Mouse (Mus musculus) hindbrain, postnatal 0 days (tissue): ENCODE measurements around the gene Serpinb7. TPM values are rescaled to one million over a fixed set of nuclear protein-coding genes. Genes with fewer than 3 reads are reported as not detected.

Source experiments
- ATAC-seq: fragments of 200-750 bp; cut with Nextera tagmentation; 2 replicates; pipeline ENCODE4 v1.8.0; 2017; ENCODE audit warnings: mild to moderate bottlenecking, moderate TSS enrichment, moderate library complexity
- DNase-seq: peaks from one replicate; pipeline ENCODE4 v3.0.0-alpha.2; 2015; ENCODE audit warnings: low spot score
- H3K27ac ChIP-seq: fragments of 300-500 bp; sonication (generic); 2 replicates; pipeline ENCODE4 v1.5.1; 2014; ENCODE audit warnings: mild to moderate bottlenecking
- H3K27me3 ChIP-seq: fragments of 300-500 bp; sonication (generic); 2 replicates; pipeline ENCODE4 v1.6.1; 2014; ENCODE audit warnings: low read length, mixed read lengths; ENCODE audit not compliant: insufficient read depth
- H3K36me3 ChIP-seq: fragments of 300-500 bp; sonication (generic); 2 replicates; pipeline ENCODE4 v1.6.1; 2014; ENCODE audit warnings: low read length, mixed read lengths; ENCODE audit not compliant: insufficient read depth
- H3K4me1 ChIP-seq: fragments of 300-500 bp; sonication (generic); 2 replicates; pipeline ENCODE4 v1.6.1; 2014; ENCODE audit warnings: antibody characterized with exemption, low read length, mixed read lengths; ENCODE audit not compliant: insufficient read depth
- H3K4me2 ChIP-seq: fragments of 300-500 bp; sonication (generic); 2 replicates; pipeline ENCODE4 v1.6.1; 2014; ENCODE audit warnings: low read depth, mild to moderate bottlenecking, low read length, moderate library complexity, mixed read lengths
- H3K4me3 ChIP-seq: fragments of 300-500 bp; sonication (generic); 2 replicates; pipeline ENCODE4 v1.5.1; 2014; ENCODE audit warnings: low read length
- H3K9ac ChIP-seq: fragments of 300-500 bp; sonication (generic); replicated peaks from 2 replicates; pipeline ENCODE4 v1.6.1; 2014; ENCODE audit warnings: mild to moderate bottlenecking, low read length, moderate library complexity, mixed read lengths
- H3K9me3 ChIP-seq: fragments of 300-500 bp; sonication (generic); 2 replicates; pipeline ENCODE4 v1.6.1; 2016; ENCODE audit warnings: low read length, mixed read lengths
- CTCF ChIP-seq: IDR thresholded peaks from 2 replicates; pipeline ENCODE4 v1.5.1; 2016; ENCODE audit warnings: antibody characterized with exemption, control low read depth, low read depth
- WGBS: fragments of 180-500 bp; shearing (Covaris S2); extraction: QIAGEN DNeasy Blood & Tissue Kit; methylation state at CpG from one replicate; pipeline ENCODE4 v1.1.7; 2014; 5-methylcytosine and 5-hydroxymethylcytosine counted together
- polyA plus RNA-seq: library from polyadenylated mRNA; unstranded; fragments of >200 nt; fragmentation: Nextera tagmentation; extraction: Ambion mirVana; gene quantifications from 2 replicates; pipeline ENCODE4 v1.2.1, GENCODE M21; 2015
- total RNA-seq: library from RNA; depleted of rRNA; stranded (reverse); fragments of >200 nt; gene quantifications from 2 replicates; pipeline ENCODE4 v1.2.3, GENCODE M21; 2014; rRNA removed

The Serpinb7 gene
- total RNA-seq = not detected in 2 replicates
- polyA plus RNA-seq = 0.15 TPM in 1 of 2 replicates, not detected in the other

DNA sequence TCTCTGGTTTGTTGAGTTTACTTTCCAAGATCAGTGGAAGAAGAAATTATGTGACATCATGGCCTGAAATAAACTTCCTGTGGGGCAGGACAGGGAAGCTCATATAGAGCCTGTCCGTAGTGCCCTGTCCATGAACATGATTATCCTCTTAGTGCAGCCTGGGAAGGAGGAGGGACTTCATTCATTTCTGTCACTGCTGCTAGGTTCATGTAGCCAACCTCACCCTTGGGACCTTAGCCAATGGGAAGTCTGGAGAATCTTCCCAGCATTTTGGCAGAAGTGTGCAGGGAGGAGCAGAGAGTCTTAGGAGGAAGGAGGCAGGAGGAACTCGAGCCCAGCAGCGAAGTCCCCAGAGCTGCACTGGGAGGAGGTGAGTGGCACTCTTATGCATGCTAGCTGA, at the start of gene Serpinb7:
Gene Serpinb7, plus strand, starts transcription at position 301 of the 400 bp plus-strand sequence.
- Histone ChIP-seq H3K36me3 (no peaks in the 10 kb centered on the region), H3K27me3 (no peaks in the 10 kb centered on the region), H3K4me2 (no peak within 1 kb of the TSS), H3K27ac (no peak within 1 kb of the TSS), H3K4me3 (no peak within 1 kb of the TSS), H3K4me1 (no peaks in the 10 kb centered on the region), H3K9me3 (no peaks in the 10 kb centered on the region), H3K9ac (no peak within 1 kb of the TSS)
- DNase-seq = no peak
- 83% methylated on average over 3 of the region's 3 CpGs for WGBS
- TF ChIP-seq CTCF = no peak
- ATAC-seq = no peak

GRCm38 (mm10) chr1:107350392-107350791, 49.1 kb upstream of the Serpinb7 start:
- no peak for ATAC-seq
- Histone ChIP-seq H3K4me2 (no peak overlapping the region), H3K4me1 (no peaks in the 10 kb centered on the region), H3K27me3 (no peaks in the 10 kb centered on the region), H3K27ac (no peak overlapping the region), H3K36me3 (no peaks in the 10 kb centered on the region), H3K9me3 (no peaks in the 10 kb centered on the region), H3K9ac (no peak overlapping the region), H3K4me3 (no peak overlapping the region)
- TF ChIP-seq CTCF = no peak
- DNase-seq = no peak
- WGBS = 44% methylated on average over 3 of the region's 3 CpGs

DNA sequence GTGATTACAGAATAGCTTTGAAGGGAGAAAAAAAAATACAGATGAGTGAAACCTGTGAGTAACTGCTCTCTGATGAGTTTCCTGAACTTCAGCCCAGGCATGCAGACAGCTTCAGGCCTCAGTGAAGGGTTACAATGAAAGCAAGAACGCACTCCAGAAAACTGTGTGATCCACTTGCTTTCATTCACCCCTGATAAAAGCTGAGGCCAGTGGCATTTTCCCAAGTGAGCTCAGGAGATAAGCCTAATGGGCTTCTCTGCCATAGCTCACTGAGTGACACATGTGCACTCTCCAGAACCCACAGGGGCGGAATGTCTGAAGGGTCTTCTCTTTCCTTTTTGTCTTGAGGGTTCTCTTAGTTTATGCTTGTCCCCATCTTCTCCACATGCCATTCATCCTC, 48.3 kb upstream of the Serpinb7 start:
- ATAC-seq (no peak), DNase-seq (no peak)
- WGBS = 80% methylated on average over 2 of the region's 2 CpGs
- no peaks in the 10 kb centered on the region for H3K4me1 ChIP-seq
- no peak overlapping the region for H3K4me3 ChIP-seq
- H3K9ac ChIP-seq = no peak overlapping the region
- no peaks in the 10 kb centered on the region for H3K27me3 ChIP-seq
- no peaks in the 10 kb centered on the region for H3K9me3 ChIP-seq
- no peaks in the 10 kb centered on the region for H3K36me3 ChIP-seq
- no peak overlapping the region for H3K27ac ChIP-seq
- TF ChIP-seq CTCF = no peak
- H3K4me2 ChIP-seq = no peak overlapping the region

GRCm38 (mm10) chr1:107353046-107353445, 46.4 kb upstream of the Serpinb7 start:
- H3K27me3 ChIP-seq = no peaks in the 10 kb centered on the region
- no peak overlapping the region for H3K4me2 ChIP-seq
- 40% methylated on average over 3 of the region's 3 CpGs for WGBS
- no peak overlapping the region for H3K27ac ChIP-seq
- ATAC-seq = no peak
- no peaks in the 10 kb centered on the region for H3K4me1 ChIP-seq
- no peaks in the 10 kb centered on the region for H3K9me3 ChIP-seq
- H3K9ac ChIP-seq = no peak overlapping the region
- TF ChIP-seq CTCF = no peak
- DNase-seq = no peak
- H3K36me3 ChIP-seq = no peaks in the 10 kb centered on the region
- H3K4me3 ChIP-seq = no peak overlapping the region

DNA sequence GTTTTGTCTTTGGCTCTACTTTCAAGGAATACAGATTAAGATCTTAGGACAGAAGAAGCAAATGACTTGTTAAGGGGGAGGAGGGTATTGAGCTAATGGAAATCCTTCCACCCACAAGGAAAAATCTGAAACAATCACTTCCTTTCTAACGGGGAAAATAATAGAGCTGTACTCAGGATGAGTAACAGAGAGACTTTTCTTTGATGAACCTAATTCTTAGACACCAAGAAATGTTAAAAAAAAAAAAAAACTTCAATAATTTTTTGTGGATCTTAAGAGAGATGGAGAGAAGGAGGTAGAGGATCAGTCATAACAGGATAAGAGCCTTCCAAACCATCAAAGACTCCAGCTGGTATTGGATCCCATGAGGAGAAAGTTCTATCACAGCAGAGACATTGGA, 38.6 kb upstream of the Serpinb7 start, which contains the start of gene Serpinb11:
Gene Serpinb11, plus strand, starts transcription at position 301 of the 400 bp plus-strand sequence.
- WGBS = 73% methylated on average over 1 of the region's 1 CpGs

DNA sequence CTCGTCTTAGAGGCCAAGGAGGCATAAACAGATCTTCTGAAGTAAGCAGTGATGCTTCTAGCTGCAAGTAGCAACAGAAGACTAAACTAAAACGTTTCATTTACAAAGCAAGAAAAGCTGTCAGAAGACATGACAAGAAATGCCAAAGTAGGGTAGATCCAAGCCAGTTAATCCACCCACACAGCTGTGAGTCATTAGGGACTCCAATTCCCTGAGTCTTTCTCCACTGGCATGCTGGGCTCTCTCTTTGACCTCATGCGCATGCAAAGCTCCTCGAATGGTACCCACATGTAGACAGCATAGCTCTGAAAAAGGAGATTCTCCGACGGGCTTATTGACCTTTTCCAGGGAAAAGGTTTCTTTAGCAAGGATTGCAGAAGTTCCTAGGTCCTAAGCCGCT, 33.5 kb upstream of the Serpinb7 start:
- Histone ChIP-seq H3K4me2 (no peak overlapping the region), H3K27ac (no peak overlapping the region), H3K9ac (no peak overlapping the region), H3K36me3 (no peaks in the 10 kb centered on the region), H3K4me3 (no peak overlapping the region), H3K9me3 (no peaks in the 10 kb centered on the region), H3K4me1 (no peaks in the 10 kb centered on the region), H3K27me3 (no peaks in the 10 kb centered on the region)
- 75% methylated on average over 7 of the region's 7 CpGs for WGBS
- no peak for ATAC-seq
- DNase-seq = no peak
- no peak for TF ChIP-seq CTCF

More for the DNA sequence above, 38.6 kb upstream of the Serpinb7 start, which contains the start of gene Serpinb11:
- Histone ChIP-seq H3K36me3 (no peaks in the 10 kb centered on the region), H3K9ac (no peak within 1 kb of the TSS), H3K9me3 (no peaks in the 10 kb centered on the region), H3K27me3 (no peaks in the 10 kb centered on the region), H3K4me3 (no peak within 1 kb of the TSS), H3K4me1 (no peaks in the 10 kb centered on the region), H3K4me2 (no peak within 1 kb of the TSS), H3K27ac (no peak within 1 kb of the TSS)
- TF ChIP-seq CTCF = no peak
- DNase-seq = no peak
- ATAC-seq = no peak

DNA sequence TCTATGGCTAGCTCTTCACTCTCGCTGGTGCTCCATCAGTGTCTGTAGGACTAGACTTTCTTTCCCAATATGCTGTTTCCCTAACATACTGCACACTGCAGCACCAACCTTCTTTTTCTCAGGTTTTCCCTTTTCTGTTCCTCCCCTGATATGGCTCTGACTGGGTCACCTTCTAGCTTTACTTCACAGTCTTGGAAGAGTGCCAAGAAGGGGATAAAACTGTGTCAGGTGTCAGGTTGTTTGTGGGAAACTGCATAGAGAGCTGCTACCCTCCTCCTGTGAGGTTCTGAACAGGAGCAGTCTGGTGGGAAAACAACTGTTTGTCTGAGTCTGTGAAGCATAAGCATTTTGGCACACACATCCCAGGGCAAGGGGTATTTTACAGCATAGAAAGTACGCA, 30.5 kb upstream of the Serpinb7 start:
- Histone ChIP-seq H3K27me3 (no peaks in the 10 kb centered on the region), H3K9ac (no peak overlapping the region)
- WGBS = 57% methylated on average over 2 of the region's 2 CpGs

More for the DNA sequence above, 30.5 kb upstream of the Serpinb7 start:
- H3K4me3 ChIP-seq = no peak overlapping the region
- no peak for DNase-seq
- TF ChIP-seq CTCF = no peak
- H3K36me3 ChIP-seq = no peaks in the 10 kb centered on the region
- H3K4me1 ChIP-seq = no peaks in the 10 kb centered on the region
- H3K27ac ChIP-seq = no peak overlapping the region
- H3K9me3 ChIP-seq = no peaks in the 10 kb centered on the region
- no peak for ATAC-seq
- H3K4me2 ChIP-seq = no peak overlapping the region
